Mouse (Mus musculus) macrophage (primary cell): ENCODE data around the gene Ankrd11. TPM values are rescaled to one million over a fixed set of nuclear protein-coding genes. Genes with fewer than 3 reads are reported as not detected.

ENCODE experiments used
- H3K27ac ChIP-seq: fragments of 350-480 bp; formaldehyde crosslinking; 2 replicates; pipeline ENCODE4 v1.9.0; 2021
- H3K36me3 ChIP-seq: fragments of 350-480 bp; formaldehyde crosslinking; 2 replicates; pipeline ENCODE4 v1.9.0; 2021; ENCODE audit errors: inconsistent target
- H3K4me3 ChIP-seq: fragments of 350-480 bp; formaldehyde crosslinking; 2 replicates; pipeline ENCODE4 v1.9.0; 2021; ENCODE audit errors: inconsistent target
- H3K79me2 ChIP-seq: fragments of 350-480 bp; formaldehyde crosslinking; 2 replicates; pipeline ENCODE4 v1.9.0; 2021; ENCODE audit errors: inconsistent target
- WGBS: methylation state at CpG from one replicate; pipeline ENCODE4 v1.1.7; 2026; ENCODE audit warnings: inconsistent platforms; ENCODE audit not compliant: missing documents; 5-methylcytosine and 5-hydroxymethylcytosine counted together
- polyA plus RNA-seq: library from polyadenylated mRNA; stranded (reverse); fragments of 250-400 nt; gene quantifications from 3 replicates; pipeline ENCODE4 v1.2.4, GENCODE M21; 2018; ENCODE audit warnings: inconsistent platforms

The Ankrd11 gene
- polyA plus RNA-seq, 1 experiment from 2014 or later = 46.6 TPM

DNA sequence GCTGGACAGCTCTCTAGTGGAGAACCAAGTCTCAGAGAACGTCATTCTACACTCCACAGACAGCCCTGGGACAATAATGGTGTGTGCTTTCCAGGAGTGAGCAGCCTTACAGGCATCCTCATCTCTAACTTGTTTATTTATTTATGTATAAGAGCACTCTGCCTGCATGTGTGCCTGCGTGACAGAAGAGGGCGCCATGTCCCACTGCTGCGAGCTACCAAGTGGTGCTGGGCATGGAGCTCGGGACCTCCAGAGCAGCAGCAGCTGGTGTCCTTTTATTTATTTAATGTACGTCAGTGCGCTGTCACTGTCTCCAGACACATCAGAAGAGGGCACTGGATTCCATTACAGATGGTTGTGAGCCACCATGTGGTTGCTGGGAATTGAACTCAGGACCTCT, 115.3 kb downstream of the Ankrd11 start:
- no peak overlapping the region for H3K4me3 ChIP-seq
- WGBS = 100% methylated on average over 7 of the region's 7 CpGs
- no peak overlapping the region for H3K27ac ChIP-seq
- H3K36me3 ChIP-seq = no peaks in the 10 kb centered on the region
- H3K79me2 ChIP-seq = peaks cover 95% of the 10 kb centered on the region

DNA sequence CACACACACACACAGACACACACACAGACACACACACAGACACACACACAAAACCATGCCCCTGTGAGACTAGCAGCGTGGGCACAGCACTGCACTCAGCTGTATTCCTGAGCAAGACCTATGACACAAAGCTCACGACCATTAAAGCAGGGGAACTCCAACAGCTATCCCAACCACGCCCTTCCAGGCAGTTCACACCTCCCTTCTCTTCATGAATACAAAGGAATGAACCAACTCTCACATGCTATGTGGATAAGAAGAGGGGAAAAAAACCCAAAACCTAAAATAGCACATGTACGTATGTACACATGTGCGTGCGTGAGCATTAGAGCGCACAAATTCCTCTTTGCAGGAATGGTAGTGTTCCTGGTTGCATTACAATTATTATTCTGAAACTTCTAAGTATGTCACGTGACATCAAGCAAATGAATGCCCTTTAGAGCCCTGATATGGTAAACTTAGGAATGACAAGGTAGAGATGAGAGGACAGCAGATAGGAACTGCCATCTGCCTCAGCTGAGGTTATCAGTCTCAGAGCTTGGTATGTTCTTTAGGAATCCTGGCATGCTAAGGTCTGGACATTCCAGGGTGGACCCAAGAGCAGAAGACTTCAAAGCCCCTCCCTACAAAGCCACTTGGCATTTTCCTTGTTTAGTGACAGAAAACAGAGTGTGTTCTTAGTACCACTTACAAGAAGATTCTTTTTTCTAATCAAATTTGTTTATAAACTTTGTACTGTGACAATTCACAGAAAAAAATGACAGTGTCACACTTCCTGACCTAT, 115.9 kb downstream of the Ankrd11 start:
- no peak overlapping the region for H3K27ac ChIP-seq
- H3K4me3 ChIP-seq = no peak overlapping the region
- 92% methylated on average over 8 of the region's 8 CpGs for WGBS
- H3K79me2 ChIP-seq = peaks cover 95% of the 10 kb centered on the region
- H3K36me3 ChIP-seq = no peaks in the 10 kb centered on the region

DNA sequence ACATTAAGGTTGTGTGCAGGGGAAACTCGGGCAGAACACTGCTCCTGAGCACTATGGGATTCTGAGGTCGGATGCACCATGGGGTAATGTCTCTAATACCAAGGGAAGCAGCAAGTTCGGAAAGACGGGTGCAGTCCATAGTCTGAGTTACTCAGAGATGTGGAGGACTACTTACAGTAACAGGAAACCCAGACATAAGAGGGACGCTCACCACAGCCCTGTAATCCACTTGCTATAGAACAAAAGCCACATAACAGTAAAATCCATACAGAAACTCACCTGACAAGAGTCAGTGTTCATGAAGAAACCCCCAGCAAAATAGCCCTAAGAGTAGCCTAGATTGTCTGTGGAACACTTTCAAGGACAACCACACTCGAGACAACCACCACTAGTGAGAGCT, 118.0 kb downstream of the Ankrd11 start:
- Histone ChIP-seq H3K27ac (peak overlapping the region; percentile 51), H3K36me3 (no peaks in the 10 kb centered on the region), H3K79me2 (peaks cover 95% of the 10 kb centered on the region), H3K4me3 (no peak overlapping the region)
- WGBS = 37% methylated on average over 4 of the region's 6 CpGs

DNA sequence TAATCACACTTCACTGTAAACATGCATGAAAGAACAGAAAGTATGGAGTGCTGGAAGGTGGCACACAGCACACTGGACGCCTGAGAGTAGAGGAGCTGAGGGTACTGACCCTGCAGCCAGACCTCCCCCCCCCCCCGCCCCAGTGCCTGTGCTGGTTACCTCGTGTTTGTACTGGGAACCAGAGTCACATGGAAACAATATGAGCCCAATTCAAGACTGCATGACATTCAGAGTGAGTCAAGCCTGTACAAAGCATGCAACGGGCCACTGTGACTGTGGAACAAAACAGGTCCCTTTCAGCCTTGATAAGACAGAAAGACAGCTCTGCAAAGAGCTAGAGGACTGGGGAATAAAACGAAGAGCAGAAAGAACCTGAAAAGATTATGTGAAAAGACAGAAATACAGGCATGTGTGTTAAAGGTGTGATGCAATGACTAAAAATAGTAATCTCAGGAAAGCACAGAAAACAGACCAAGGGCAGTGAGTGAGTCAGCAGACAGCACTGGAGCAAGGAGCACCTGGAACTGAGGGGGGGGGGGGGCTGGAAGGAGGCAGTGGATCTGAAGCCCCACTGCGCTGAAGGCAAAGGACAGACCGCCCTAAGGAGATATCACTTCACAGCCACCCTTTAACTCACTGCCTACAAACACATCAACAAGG, 118.5 kb downstream of the Ankrd11 start:
- 46% methylated on average over 7 of the region's 7 CpGs for WGBS
- Histone ChIP-seq H3K27ac (peak overlapping the region; percentile 51), H3K79me2 (peaks cover 95% of the 10 kb centered on the region), H3K4me3 (no peak overlapping the region), H3K36me3 (no peaks in the 10 kb centered on the region)

DNA sequence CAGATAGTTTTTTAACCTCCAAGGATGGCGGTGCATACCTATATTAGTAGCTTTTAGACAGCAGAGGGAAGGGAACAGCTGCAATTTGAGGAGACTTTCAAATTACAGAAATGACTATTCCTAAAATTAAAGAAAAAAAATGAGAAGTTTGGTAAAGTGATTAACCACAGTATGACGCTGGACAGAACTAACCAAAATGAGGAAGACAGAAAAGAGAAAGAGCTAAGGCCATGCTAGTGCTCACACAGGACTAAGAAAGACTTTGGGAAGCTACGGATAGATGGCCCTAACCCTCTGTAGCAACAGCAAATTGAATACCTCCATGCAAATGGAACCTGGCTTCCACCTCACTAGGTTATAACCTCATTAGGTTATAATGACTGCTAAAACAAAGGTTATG, 119.1 kb downstream of the Ankrd11 start:
- Histone ChIP-seq H3K27ac (peak overlapping the region; percentile 51), H3K36me3 (no peaks in the 10 kb centered on the region), H3K79me2 (peaks cover 95% of the 10 kb centered on the region), H3K4me3 (no peak overlapping the region)
- 10% methylated on average over 3 of the region's 3 CpGs for WGBS

DNA sequence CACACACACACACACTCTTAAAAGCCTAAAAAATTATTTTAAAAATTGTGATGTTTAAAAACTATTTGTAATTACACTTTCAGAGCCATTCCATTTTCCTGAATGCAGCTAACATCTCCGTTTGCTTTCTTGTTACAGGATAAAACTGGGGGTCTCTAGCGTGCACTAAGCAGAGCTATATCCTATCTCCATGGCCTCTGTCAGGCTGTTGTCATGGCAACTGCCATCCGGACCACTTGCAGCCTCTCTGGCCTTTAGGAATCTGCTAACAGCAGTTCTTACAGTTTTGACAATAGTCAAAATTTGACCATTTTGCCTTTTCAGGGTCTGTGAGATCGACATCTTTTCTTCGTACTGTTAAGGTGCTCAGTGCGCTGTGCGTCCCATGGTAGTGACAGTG, 121.2 kb downstream of the Ankrd11 start:
- 88% methylated on average over 7 of the region's 7 CpGs for WGBS
- H3K4me3 ChIP-seq = no peak overlapping the region
- peaks cover 95% of the 10 kb centered on the region for H3K79me2 ChIP-seq
- no peak overlapping the region for H3K27ac ChIP-seq
- no peaks in the 10 kb centered on the region for H3K36me3 ChIP-seq

DNA sequence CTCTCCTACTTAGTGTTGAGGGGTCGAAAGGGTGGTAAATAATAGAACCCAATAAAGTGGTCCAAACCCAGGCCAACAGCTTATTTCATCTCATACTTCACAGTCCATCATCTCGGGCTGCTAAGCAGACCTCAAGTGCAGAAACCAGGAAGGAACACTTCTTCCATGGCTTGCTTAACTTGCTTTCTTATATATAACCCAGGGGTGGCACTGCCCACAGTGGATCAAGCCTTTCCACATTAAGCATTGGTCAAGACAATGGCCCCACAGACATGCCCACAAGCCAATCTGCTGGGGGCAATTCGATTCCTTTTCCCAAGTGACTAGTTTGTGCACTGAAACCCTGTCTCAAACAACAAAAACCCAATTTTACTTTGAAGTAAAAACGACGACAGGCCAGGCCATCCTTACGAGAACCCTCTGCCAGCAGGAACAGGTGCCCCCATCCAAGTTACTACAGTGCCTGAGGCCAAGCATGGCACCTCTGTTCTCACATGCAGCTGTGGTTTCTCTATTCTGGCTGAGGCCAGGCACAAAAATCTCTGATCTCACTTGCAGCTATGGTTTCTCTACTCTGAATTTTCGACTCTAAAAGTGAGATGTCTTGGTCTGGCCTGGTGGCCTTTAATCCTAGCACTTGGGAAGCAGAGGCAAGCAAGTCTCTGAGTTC, 123.5 kb downstream of the Ankrd11 start:
- WGBS = 64% methylated on average over 7 of the region's 7 CpGs
- Histone ChIP-seq H3K27ac (no peak overlapping the region), H3K4me3 (no peak overlapping the region), H3K36me3 (no peaks in the 10 kb centered on the region), H3K79me2 (peaks cover 95% of the 10 kb centered on the region)

DNA sequence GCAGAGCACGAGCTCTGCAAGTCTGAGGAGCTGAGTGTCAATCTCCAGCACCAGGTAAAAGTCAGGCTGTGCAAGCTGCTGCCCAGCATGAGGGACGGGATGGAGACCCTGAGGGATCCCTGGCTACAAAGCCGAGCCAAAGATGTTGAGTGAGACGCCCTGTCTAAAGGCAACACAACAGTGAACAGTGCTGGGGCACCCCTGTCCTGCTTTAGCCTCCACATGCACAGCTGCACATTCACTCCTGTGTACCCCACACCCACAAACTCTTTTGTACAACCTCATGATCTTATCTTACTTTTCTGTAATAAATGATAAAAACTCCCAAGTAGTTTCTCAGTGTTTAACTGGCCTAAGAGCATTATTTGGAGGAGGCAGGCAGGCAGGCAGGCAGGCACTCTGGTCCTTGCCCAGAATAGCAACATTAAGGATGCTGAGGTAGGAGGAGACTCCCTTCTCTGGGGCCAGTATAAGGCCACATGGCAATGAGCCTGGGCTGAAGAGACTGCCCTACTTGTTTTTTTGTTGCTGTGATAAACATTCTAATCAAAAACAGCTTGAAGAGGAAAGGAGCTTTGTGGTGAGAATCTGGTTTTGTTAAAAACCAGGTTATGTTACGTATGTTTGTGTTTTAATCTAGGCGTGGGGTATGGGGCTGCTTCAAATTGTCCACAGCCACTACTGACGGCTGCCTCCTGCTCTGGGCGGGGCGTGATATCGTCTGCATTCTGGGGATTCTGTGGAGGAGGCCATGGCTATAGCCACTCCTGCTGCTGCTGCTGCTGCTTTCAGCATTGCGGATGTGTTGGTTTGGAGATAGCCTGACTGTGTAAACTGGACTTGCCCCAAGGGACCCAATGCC, 124.3 kb downstream of the Ankrd11 start:
- Histone ChIP-seq H3K27ac (no peak overlapping the region), H3K4me3 (no peak overlapping the region), H3K36me3 (no peaks in the 10 kb centered on the region), H3K79me2 (peaks cover 100% of the 10 kb centered on the region)
- WGBS = 77% methylated on average over 11 of the region's 11 CpGs

DNA sequence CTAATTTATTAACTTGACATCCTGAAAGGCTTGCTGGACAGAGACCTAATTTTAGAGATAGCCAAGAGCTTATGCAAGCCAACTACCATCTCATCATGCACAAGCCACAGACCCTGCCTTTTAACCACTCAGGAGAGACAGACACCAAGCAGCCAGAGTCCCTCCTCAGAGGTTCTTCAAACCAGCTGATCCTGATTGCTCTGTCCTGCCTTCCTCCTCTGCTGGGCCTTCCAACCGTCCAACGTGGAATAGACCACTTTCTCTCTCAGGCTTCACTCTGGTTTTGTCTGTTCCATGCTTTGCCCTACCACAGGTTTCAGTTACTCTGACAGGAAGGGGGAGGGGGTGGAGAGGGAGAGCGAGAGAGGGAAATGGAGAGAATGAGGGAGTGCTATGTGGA, 125.3 kb downstream of the Ankrd11 start:
- WGBS = 3% methylated on average over 3 of the region's 3 CpGs
- Histone ChIP-seq H3K27ac (no peak overlapping the region), H3K4me3 (no peak overlapping the region), H3K79me2 (peaks cover 100% of the 10 kb centered on the region), H3K36me3 (no peaks in the 10 kb centered on the region)

DNA sequence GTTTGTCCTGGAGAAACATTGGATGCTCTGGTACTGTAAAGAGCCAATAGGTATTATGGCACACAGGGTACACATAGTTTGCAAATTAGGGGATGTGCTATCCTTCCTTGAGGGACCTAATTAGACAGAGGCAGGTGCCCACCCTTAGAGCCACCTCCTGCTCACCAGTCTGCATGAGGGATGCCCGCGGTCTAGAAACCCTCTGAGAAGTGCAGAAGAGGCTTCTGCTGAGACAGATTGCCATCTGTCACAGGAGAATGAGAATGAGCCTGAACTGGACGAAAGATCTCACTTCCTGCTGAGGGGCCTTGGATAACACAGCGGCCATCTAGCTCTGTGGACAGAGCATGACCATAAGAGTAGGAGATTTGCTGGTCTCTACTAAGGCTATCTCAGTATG, 129.2 kb downstream of the Ankrd11 start:
- 90% methylated on average over 4 of the region's 4 CpGs for WGBS
- Histone ChIP-seq H3K4me3 (no peak overlapping the region), H3K27ac (peak overlapping the region; percentile 42), H3K79me2 (peaks cover 100% of the 10 kb centered on the region), H3K36me3 (0 out of 2 replicates have a peak, but pooled peaks cover 8% of the 10 kb centered on the region)

DNA sequence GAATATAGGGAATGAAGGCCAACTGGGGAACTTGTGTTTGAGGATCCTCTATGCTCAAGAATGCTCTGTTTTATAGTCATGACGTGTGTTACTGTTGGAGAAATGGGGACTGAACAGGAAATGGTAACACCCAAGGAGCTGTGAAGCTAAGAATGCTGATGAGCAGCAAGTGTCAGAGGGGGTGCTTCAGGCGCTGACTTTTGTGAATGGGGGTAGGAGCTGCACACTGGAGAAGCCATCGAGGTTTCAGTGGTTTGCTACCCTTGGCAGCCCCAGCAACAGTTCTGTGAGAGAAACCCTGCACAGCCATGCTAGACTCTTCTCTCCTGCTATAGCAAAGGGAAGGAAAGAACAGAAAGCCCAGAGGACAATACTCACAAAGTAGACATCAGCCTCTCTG, 129.9 kb downstream of the Ankrd11 start:
- peak overlapping the region; percentile 42 for H3K27ac ChIP-seq
- H3K36me3 ChIP-seq = 0 out of 2 replicates have a peak, but pooled peaks cover 13% of the 10 kb centered on the region
- WGBS = 26% methylated on average over 3 of the region's 3 CpGs
- H3K4me3 ChIP-seq = no peak overlapping the region
- H3K79me2 ChIP-seq = peaks cover 100% of the 10 kb centered on the region

DNA sequence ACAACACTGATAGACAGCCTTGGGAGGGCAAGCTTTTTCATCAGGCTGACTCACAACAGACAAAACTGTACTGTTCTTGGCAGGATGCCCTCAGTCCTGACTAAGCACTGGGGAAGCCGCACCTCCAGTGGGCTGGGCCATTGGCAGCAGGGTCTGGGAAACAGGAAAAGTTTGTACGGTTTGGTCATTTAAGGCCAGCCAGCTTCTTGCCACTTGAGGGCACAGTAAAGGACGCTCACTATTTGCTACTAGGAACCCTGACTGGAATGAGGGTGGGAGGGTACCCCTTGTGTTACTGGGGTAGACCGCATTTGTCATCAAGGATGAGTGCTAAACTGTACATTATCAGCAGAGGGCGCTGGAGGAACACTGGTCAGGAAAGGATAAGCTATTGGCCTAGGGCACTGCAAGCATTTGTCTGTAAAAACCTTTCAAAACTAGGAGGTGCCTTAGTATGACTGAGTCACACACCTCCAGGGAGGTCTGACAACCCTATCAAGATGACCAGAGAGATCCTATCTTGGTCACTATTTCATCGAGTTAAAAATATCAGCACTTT, 135.5 kb downstream of the Ankrd11 start:
- Histone ChIP-seq H3K36me3 (0 out of 2 replicates have a peak, but pooled peaks cover 18% of the 10 kb centered on the region), H3K27ac (peak overlapping the region; percentile 56), H3K4me3 (no peak overlapping the region), H3K79me2 (peaks cover 98% of the 10 kb centered on the region)
- WGBS = 5% methylated on average over 6 of the region's 6 CpGs

DNA sequence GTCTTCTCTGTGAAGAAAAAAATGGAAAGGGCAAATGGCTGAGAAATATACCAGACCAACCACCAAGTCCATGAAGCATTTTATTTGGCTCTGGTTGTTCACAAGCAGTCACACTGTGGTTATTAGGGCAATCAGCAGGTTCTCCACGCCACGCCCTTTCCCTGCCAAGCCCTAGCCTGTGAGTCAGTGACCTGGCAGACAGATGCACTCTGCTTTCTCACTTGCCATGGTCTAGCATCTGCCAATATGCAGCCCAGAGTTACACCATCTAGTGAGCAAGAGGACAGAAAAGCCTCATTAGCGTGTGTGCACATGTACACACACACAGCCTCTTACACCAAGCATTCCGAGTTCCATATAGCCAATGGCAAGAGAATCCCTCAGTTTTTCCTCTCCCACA, 136.7 kb downstream of the Ankrd11 start:
- Histone ChIP-seq H3K27ac (no peak overlapping the region), H3K36me3 (peaks cover 19% of the 10 kb centered on the region; the same call in 1 of the 2 replicates)
- WGBS = 100% methylated on average over 2 of the region's 4 CpGs

DNA sequence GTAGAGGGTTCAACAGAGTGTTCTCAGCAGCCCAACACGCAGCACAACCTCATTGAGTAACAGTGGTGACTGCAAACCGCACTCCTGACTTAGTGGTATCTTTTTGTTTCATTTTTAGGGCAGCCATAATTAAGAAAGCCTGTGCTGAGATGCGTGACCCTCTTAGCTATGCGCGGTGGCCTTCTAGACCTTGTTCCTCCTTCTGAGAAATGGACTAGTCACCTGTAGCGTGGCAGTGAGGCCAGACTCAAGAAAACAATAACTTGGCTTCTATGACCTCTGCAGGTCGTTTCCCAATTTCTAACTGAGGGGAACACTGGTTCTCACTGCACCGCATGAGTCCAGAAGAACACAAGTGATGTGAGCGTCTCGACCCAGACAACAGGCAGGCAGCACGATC, 137.6 kb downstream of the Ankrd11 start:
- Histone ChIP-seq H3K27ac (no peak overlapping the region), H3K36me3 (peaks cover 27% of the 10 kb centered on the region; the same call in 1 of the 2 replicates), H3K4me3 (no peak overlapping the region), H3K79me2 (peaks cover 98% of the 10 kb centered on the region)
- 85% methylated on average over 10 of the region's 11 CpGs for WGBS

More for the DNA sequence above, 136.7 kb downstream of the Ankrd11 start:
- no peak overlapping the region for H3K4me3 ChIP-seq
- H3K79me2 ChIP-seq = peaks cover 98% of the 10 kb centered on the region
